Comparison of ENCODE assay signal across 24 mouse cellular contexts in the genomic region with DNA sequence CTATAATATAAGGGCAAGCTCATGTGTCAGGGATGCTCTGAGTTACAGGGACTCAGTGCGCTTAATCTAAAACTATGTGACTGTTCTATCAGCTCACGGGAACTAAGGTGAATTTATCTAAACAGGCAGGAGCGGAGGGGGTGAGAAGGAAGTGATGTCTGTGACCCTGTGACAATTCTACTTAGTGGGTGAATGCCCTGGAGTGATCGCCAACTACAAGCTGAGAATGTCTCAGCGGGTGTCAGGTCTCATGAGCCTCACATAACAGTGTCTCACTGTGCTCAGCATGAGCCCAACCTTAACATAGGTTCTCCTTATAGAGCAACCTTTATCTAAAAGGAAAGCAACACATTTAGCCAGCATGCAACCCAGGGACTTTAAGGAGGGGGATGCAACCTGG.
DNase-seq lines count a peak whose midpoint lies in the region; ATAC-seq lines count a peak whose summit lies in the region.
"Had no signal": no experiment of that assay in that cellular context is flagged by ENCODE, and none has a peak within 500 bp of the region (broad histone marks: within the 10 kb centered on the region; RNA-seq: fewer than 3 reads in every experiment).

No protein-coding gene starts in this region.

- no peak for ATAC-seq in kidney, embryonic 15.5 days (replicated peaks; ENCODE audit: low FRiP score)
- ATAC-seq in neural tube, embryonic 13.5 days (ENCODE audit: low read depth), result no peak
- ATAC-seq: activated CD4-positive, CD25-positive, alpha-beta regulatory T cell, adult 4 months; forebrain, embryonic 13.5 days; forebrain, postnatal 0 days had no signal

- 0 out of 2 replicates have a peak overlapping the region, but pooled peaks have one; percentile 1 for H3K27ac ChIP-seq in kidney, embryonic 15.5 days
- H3K27ac ChIP-seq in neural tube, embryonic 13.5 days (replicated peaks), result peak overlapping the region; percentile 34; the same call in 1 of the 2 replicates
- H3K27ac ChIP-seq: forebrain, embryonic 10.5 days; forebrain, embryonic 13.5 days; heart, embryonic 10.5 days; heart, embryonic 13.5 days; hindbrain, embryonic 14.5 days had no signal

- no peaks in the 10 kb centered on the region for H3K9me3 ChIP-seq in kidney, embryonic 15.5 days (replicated peaks)
- no peaks in the 10 kb centered on the region for H3K9me3 ChIP-seq in neural tube, embryonic 13.5 days
- H3K9me3 ChIP-seq: forebrain, embryonic 10.5 days; forebrain, embryonic 13.5 days; heart, embryonic 10.5 days; heart, embryonic 13.5 days had no signal

- H3K4me3 ChIP-seq in kidney, embryonic 15.5 days (replicated peaks), result no peak overlapping the region
- H3K4me3 ChIP-seq in neural tube, embryonic 13.5 days, result no peak overlapping the region
- H3K4me3 ChIP-seq: forebrain, embryonic 10.5 days; forebrain, embryonic 13.5 days; gastrocnemius, adult 2 months; heart, embryonic 10.5 days; heart, embryonic 13.5 days had no signal

- peak; percentile 41 for DNase-seq in heart, adult 11 months
- DNase-seq in heart, adult 9 months (ENCODE audit: low spot score in 2 of 2), result no peak
- DNase-seq in kidney, adult 8-10 months, result no peak
- peak; percentile 69 for DNase-seq in retina, postnatal 1 day
- no peak for DNase-seq in left cerebral cortex, postnatal 10 days (ENCODE audit: extremely low spot score in 1 of 2, low spot score in 2 of 2)
- DNase-seq: adrenal gland, adult 8-10 months; adrenal gland, postnatal 36 days; cerebellum, adult 18-20 months; cerebellum, adult 9-10 months; cerebellum, postnatal 14 days; forebrain, postnatal 0 days; gastrocnemius, adult 2 months; gastrocnemius, postnatal 14 days; heart, adult 18-20 months; heart, postnatal 14 days; heart, postnatal 4 days had no signal

- H3K4me1 ChIP-seq in kidney, embryonic 15.5 days, result peaks cover 21% of the 10 kb centered on the region
- H3K4me1 ChIP-seq in neural tube, embryonic 13.5 days (replicated peaks), result peaks cover 39% of the 10 kb centered on the region
- H3K4me1 ChIP-seq: heart, embryonic 13.5 days had no signal

- H3K36me3 ChIP-seq in kidney, embryonic 15.5 days, result peaks cover 7% of the 10 kb centered on the region; the same call in 1 of the 2 replicates
- H3K36me3 ChIP-seq in neural tube, embryonic 13.5 days, result no peaks in the 10 kb centered on the region
- H3K36me3 ChIP-seq: forebrain, embryonic 10.5 days; heart, embryonic 10.5 days; heart, embryonic 13.5 days had no signal

- no peak overlapping the region for H3K9ac ChIP-seq in kidney, embryonic 15.5 days
- no peak overlapping the region for H3K9ac ChIP-seq in neural tube, embryonic 13.5 days
- H3K9ac ChIP-seq: forebrain, embryonic 13.5 days; forebrain, postnatal 0 days; heart, embryonic 13.5 days; hindbrain, embryonic 14.5 days had no signal

- intact Hi-C loops in left cerebral cortex, postnatal 10 days (cut with DNase I), result no loop called here

- WGBS in kidney, embryonic 15.5 days, result 54% methylated on average over 5 of the region's 5 CpGs
- WGBS in neural tube, embryonic 13.5 days, result 56% methylated on average over 5 of the region's 5 CpGs

- no peak overlapping the region for H3K4me2 ChIP-seq in kidney, embryonic 15.5 days
- H3K4me2 ChIP-seq in neural tube, embryonic 13.5 days, result no peak overlapping the region
- H3K4me2 ChIP-seq: forebrain, embryonic 13.5 days; heart, embryonic 13.5 days; hindbrain, embryonic 14.5 days had no signal

- no peaks in the 10 kb centered on the region for H3K27me3 ChIP-seq in kidney, embryonic 15.5 days
- H3K27me3 ChIP-seq in neural tube, embryonic 13.5 days, result no peaks in the 10 kb centered on the region
- H3K27me3 ChIP-seq: forebrain, embryonic 13.5 days; heart, embryonic 13.5 days had no signal

Comparison
In these comparisons a context has a peak if more than half of its experiments do, and no peak if none do; other contexts are left out.
1. DNase-seq: peak in heart, adult 11 months (single experiment) and retina, postnatal 1 day (single experiment); none in heart, adult 9 months (0 of 2), kidney, adult 8-10 months (0 of 2) and left cerebral cortex, postnatal 10 days (0 of 2).